Mouse (Mus musculus): ENCODE measurements around the gene Onecut1.

DNA sequence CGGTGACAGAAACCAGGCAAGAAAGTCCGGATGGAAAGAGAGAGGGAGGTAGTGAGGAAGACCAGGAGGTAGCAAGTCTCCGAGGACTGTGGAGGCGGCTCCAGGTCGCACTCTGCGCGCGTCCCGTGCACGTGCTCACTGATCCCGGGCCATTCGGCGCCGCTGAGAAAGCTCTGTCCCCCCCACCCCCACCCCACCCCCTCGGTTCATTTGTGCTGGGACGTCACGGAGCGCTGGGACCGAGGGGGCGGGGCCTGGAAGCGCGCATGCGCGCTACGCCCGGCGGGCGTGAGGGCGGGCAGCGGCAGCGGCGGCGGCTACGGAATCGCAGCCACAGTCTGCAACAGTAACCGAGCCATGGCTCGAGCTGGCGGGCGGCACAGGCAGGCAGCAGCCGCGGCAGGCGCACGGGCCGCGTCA lies at the start of gene Onecut1:
- TF ChIP-seq CTCF (IDR thresholded peaks at IDR 0.05; ENCODE audit: low read depth, low read length): no peak
- TF ChIP-seq POLR2A (IDR thresholded peaks at IDR 0.05; ENCODE audit: borderline replicate concordance, low read depth, low read length): no peak

Data from bone marrow macrophage, adult 2 months (primary cell).